Mouse (Mus musculus): Measurements from ENCODE around the gene Kcnh4.

GRCm38 (mm10) chr11:100720345-100720744 lies 39.4 kb downstream of the Kcnh4 start:
- TF ChIP-seq CTCF (IDR thresholded peaks at IDR 0.05; ENCODE audit: low read depth): no peak
- TF ChIP-seq EP300 (IDR thresholded peaks at IDR 0.05; ENCODE audit: low read depth): no peak

Measured in heart, postnatal 0 days (tissue).